Mouse (Mus musculus): ENCODE measurements around the gene Flot1. TPM values are rescaled to one million over a fixed set of nuclear protein-coding genes. Genes with fewer than 3 reads are reported as not detected.

Gene Flot1
- polyA plus RNA-seq, 1 experiment from 2014 or later = 32.5 TPM

DNA sequence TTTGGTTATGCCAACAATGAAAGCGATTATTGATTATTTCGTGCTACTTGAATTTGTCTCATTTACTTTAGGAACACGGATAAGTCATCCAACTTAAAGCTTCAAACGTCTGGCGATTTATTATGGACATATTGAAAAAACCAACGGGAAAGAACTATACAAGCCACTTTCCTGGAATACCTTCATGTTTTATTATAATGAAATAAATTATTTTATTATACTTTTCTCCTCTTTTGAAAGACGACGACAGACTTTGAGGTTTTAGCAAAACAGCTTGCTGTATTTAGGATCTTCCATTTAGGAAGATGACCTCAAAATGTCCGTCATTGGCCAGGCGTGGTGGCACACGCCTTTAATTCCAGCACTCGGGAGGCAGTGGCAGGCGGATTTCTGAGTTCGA lies 17.5 kb downstream of the Flot1 start:
- no peak for TF ChIP-seq CTCF (IDR thresholded peaks at IDR 0.05; ENCODE audit: low read depth)
- 47% methylated on average over 14 of the region's 14 CpGs for WGBS
- Histone ChIP-seq H3K36me3 (ENCODE audit: insufficient read depth) (peaks cover 30% of the 10 kb centered on the region), H3K9ac (peak overlapping the region; percentile 23), H3K27ac (ENCODE audit: low read depth) (peak overlapping the region; percentile 83), H3K4me1 (ENCODE audit: insufficient read depth) (peaks cover 4% of the 10 kb centered on the region), H3K9me3 (ENCODE audit: low read depth, low read length) (no peaks in the 10 kb centered on the region), H3K4me2 (peak overlapping the region; percentile 55), H3K27me3 (ENCODE audit: insufficient read depth, low read length) (no peaks in the 10 kb centered on the region), H3K4me3 (ENCODE audit: low read depth, low read length) (peak overlapping the region; percentile 68)
- DNase-seq (no peak), ATAC-seq (ENCODE audit: insufficient read depth) (no peak)

DNA sequence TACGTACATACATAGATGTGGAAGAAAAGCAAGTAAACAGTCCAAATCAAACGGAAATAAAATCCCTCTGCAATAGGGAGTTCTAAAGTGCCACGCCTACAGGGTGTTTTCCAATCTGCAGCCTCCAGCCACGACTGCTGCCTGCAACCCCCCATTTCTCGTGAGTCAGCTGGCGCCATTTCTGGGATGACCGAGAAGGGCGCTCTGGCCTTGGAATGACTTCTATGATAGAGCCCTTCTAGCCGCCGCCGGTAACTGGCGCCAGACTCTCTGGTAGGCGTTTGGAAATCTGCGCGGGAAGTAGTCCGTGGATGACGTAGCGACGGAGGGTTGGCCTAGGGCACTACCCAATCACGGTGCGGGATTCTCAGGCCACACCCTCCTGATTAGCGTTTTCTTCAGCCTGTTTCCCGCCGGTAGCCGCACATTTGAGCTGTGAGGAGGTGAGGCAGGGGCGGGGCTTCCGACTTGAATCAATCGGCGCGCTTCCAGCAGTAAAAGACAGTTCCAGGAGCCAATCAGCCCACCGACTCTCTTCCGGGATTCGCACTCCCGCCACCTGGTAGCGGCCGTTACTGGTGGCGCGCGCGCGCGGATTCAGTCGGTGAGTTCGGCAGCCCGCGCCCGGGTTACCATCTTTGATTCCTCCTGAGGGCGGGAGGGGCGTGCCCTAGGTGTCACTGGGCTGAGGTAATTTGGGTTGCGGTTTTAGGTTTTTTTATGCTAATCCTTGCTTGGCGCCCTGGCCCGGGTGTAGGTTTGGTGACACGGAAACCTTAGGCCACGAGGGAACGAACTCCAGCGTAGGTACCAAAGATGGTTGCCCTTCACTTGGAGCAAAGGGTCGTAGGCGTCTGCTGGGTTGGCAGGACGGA lies 18.3 kb downstream of the Flot1 start, which contains the start of gene Mdc1:
Gene Mdc1, plus strand, starts transcription at position 440 of the 875 bp plus-strand sequence.
- DNase-seq = peak; percentile 100
- Histone ChIP-seq H3K9me3 (ENCODE audit: low read depth, low read length) (no peaks in the 10 kb centered on the region), H3K4me2 (peak within 1 kb of the TSS; percentile 87), H3K27me3 (ENCODE audit: insufficient read depth, low read length) (no peaks in the 10 kb centered on the region), H3K27ac (ENCODE audit: low read depth) (peak within 1 kb of the TSS; percentile 89), H3K9ac (peak within 1 kb of the TSS; percentile 74), H3K4me3 (ENCODE audit: low read depth, low read length) (peak within 1 kb of the TSS; percentile 68), H3K4me1 (ENCODE audit: insufficient read depth) (peaks cover 4% of the 10 kb centered on the region; the same call in 1 of the 2 replicates), H3K36me3 (ENCODE audit: insufficient read depth) (peaks cover 30% of the 10 kb centered on the region)
- peak; percentile 46 for TF ChIP-seq CTCF (IDR thresholded peaks at IDR 0.05; ENCODE audit: low read depth)
- peak; percentile 90 for ATAC-seq (ENCODE audit: insufficient read depth)
- WGBS = under 1% methylated on average over 59 of the region's 59 CpGs

DNA sequence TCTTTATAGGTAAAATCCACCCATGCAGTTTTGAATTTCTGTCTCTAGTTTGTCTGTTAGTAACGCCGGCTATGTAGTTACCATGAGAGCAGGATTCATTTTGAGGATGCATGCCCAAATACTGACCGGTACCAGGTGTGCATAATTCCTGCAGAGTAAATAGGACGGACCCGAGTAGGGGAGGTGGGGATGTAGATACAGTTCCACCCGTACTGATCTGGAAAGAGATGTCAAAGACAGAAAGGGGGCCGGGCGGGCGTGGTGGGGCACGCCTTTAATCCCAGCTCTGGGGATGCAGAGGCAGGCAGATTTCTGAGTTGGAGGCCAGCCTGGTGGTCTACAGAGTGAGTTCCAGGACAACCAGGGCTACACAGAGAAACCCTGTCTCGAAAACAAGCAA lies 19.0 kb downstream of the Flot1 start:
- Histone ChIP-seq H3K4me1 (ENCODE audit: insufficient read depth) (peaks cover 4% of the 10 kb centered on the region; the same call in 1 of the 2 replicates), H3K4me3 (ENCODE audit: low read depth, low read length) (peak overlapping the region; percentile 68), H3K9ac (peak overlapping the region; percentile 74), H3K27me3 (ENCODE audit: insufficient read depth, low read length) (no peaks in the 10 kb centered on the region), H3K27ac (ENCODE audit: low read depth) (peak overlapping the region; percentile 89), H3K9me3 (ENCODE audit: low read depth, low read length) (no peaks in the 10 kb centered on the region), H3K36me3 (ENCODE audit: insufficient read depth) (peaks cover 29% of the 10 kb centered on the region), H3K4me2 (peak overlapping the region; percentile 87)
- 11% methylated on average over 11 of the region's 11 CpGs for WGBS
- no peak for DNase-seq
- ATAC-seq (ENCODE audit: insufficient read depth) = no peak
- TF ChIP-seq CTCF (IDR thresholded peaks at IDR 0.05; ENCODE audit: low read depth) = no peak

DNA sequence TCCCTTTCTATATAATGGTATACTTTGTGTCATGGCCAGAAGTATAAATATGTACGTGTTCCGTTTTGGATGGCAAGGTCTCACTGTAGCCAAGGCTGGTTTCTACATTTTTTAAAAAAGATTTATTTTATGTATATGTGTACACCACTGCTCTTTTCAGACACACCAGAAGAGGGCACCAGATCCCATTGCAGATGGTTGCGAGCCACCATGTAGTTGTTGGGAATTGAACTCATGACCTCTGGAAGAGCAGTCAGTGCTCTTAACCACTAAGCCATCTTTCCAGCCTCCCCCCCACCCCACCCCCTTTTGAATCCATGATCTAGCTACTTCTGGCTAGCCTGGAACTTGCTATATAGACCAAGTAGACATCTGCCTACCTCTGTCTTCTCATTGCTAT lies 20.5 kb downstream of the Flot1 start:
- Histone ChIP-seq H3K4me2 (no peak overlapping the region), H3K9ac (no peak overlapping the region), H3K27me3 (ENCODE audit: insufficient read depth, low read length) (no peaks in the 10 kb centered on the region), H3K36me3 (ENCODE audit: insufficient read depth) (peaks cover 43% of the 10 kb centered on the region), H3K9me3 (ENCODE audit: low read depth, low read length) (no peaks in the 10 kb centered on the region), H3K4me1 (ENCODE audit: insufficient read depth) (peaks cover 4% of the 10 kb centered on the region; the same call in 1 of the 2 replicates), H3K4me3 (ENCODE audit: low read depth, low read length) (no peak overlapping the region), H3K27ac (ENCODE audit: low read depth) (no peak overlapping the region)
- peak; percentile 13 for DNase-seq
- no peak for ATAC-seq (ENCODE audit: insufficient read depth)
- WGBS = 94% methylated on average over 3 of the region's 3 CpGs
- TF ChIP-seq CTCF (IDR thresholded peaks at IDR 0.05; ENCODE audit: low read depth) = no peak; the same call in 1 of the 2 replicates

DNA sequence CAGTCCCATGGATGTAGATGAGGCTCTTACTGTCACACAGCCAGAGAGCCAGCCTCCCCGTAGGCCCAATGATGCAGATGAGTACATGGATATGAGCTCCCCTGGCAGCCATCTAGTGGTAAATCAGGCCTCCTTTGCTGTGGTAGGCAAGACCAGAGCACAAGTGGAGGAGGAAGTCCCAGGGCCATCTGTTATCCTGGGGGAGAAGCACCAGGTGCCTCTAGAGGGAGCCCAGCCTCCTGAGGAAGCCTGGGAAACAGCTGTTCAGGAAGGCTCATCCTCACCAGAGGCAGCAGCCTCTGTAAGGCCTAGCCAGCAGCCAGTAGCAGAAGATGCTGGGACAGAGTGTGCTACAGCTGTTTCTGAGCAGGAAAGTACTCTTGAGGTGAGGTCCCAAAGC lies 25.1 kb downstream of the Flot1 start:
- no peaks in the 10 kb centered on the region for H3K27me3 ChIP-seq (ENCODE audit: insufficient read depth, low read length)
- H3K4me2 ChIP-seq = no peak overlapping the region
- no peak overlapping the region for H3K9ac ChIP-seq
- DNase-seq (no peak), ATAC-seq (ENCODE audit: insufficient read depth) (peak; percentile 41; the same call in 1 of the 2 replicates)
- no peak overlapping the region for H3K4me3 ChIP-seq (ENCODE audit: low read depth, low read length)
- peaks cover 89% of the 10 kb centered on the region for H3K36me3 ChIP-seq (ENCODE audit: insufficient read depth)
- H3K9me3 ChIP-seq (ENCODE audit: low read depth, low read length) = no peaks in the 10 kb centered on the region
- peaks cover under 1% of the 10 kb centered on the region; the same call in 1 of the 2 replicates for H3K4me1 ChIP-seq (ENCODE audit: insufficient read depth)
- no peak overlapping the region for H3K27ac ChIP-seq (ENCODE audit: low read depth)
- 58% methylated on average over 1 of the region's 1 CpGs for WGBS
- TF ChIP-seq CTCF (IDR thresholded peaks at IDR 0.05; ENCODE audit: low read depth) = peak; percentile 23; the same call in 1 of the 2 replicates

DNA sequence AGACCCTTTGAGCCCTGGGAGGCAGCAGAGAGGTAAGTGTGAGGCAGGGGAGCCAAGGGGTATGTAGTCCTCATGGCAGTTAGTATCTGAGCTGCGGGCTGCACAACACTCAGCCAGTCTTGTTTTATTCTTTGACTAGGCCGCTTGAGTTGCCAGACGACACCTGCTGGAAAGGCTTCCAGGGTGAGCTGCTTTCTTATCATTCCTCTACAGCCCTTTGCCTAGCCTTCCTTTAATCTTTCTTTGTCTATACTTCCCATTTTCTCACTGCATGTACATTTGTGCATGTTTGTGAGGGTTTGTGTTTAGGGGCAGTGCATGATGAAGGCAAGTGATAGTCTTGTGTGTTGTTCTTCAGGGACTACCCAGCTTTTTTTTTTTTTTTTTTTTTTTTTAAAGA lies 27.9 kb downstream of the Flot1 start:
- H3K4me2 ChIP-seq = no peak overlapping the region
- ATAC-seq (ENCODE audit: insufficient read depth) (no peak), DNase-seq (no peak)
- no peaks in the 10 kb centered on the region for H3K4me1 ChIP-seq (ENCODE audit: insufficient read depth)
- no peaks in the 10 kb centered on the region for H3K27me3 ChIP-seq (ENCODE audit: insufficient read depth, low read length)
- no peak for TF ChIP-seq CTCF (IDR thresholded peaks at IDR 0.05; ENCODE audit: low read depth)
- H3K36me3 ChIP-seq (ENCODE audit: insufficient read depth) = peaks cover 91% of the 10 kb centered on the region
- H3K9ac ChIP-seq = no peak overlapping the region
- H3K9me3 ChIP-seq (ENCODE audit: low read depth, low read length) = no peaks in the 10 kb centered on the region
- H3K27ac ChIP-seq (ENCODE audit: low read depth) = no peak overlapping the region
- no peak overlapping the region for H3K4me3 ChIP-seq (ENCODE audit: low read depth, low read length)
- WGBS = 84% methylated on average over 3 of the region's 3 CpGs

DNA sequence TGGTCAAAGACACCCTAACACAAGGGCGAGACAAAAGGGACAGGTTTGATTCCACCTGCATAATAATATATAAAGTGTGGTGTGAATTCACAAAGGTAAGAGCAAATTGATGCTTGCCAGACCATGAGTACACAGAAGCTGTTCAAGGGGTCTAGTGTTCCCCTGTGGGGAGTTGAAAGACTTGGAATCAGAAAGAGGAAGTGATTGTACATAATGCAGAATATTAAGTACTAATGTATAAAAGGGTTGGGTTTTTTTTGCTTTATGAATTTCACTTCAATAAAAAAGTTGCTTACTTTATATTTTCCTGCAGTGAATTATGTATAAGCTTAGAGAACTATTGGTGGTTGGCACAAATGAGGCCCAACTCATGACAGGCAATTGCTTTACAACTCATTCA lies 36.3 kb downstream of the Flot1 start:
- Histone ChIP-seq H3K4me2 (no peak overlapping the region), H3K9me3 (ENCODE audit: low read depth, low read length) (no peaks in the 10 kb centered on the region), H3K9ac (no peak overlapping the region), H3K27ac (ENCODE audit: low read depth) (no peak overlapping the region), H3K4me3 (ENCODE audit: low read depth, low read length) (no peak overlapping the region), H3K4me1 (ENCODE audit: insufficient read depth) (0 out of 2 replicates have a peak, but pooled peaks cover 4% of the 10 kb centered on the region), H3K36me3 (ENCODE audit: insufficient read depth) (peaks cover 44% of the 10 kb centered on the region), H3K27me3 (ENCODE audit: insufficient read depth, low read length) (no peaks in the 10 kb centered on the region)
- ATAC-seq (ENCODE audit: insufficient read depth) = no peak
- WGBS = 88% methylated on average over 1 of the region's 1 CpGs
- DNase-seq = no peak
- TF ChIP-seq CTCF (IDR thresholded peaks at IDR 0.05; ENCODE audit: low read depth) = no peak

Data from lung, embryonic 14.5 days (tissue).